Mouse (Mus musculus) fat pad, adult 2 months (tissue): ENCODE results near the gene Prkab1.

Experiments used
- DNase-seq: peaks from one replicate; pipeline ENCODE4 v3.0.0-alpha.2; 2011; ENCODE audit warnings: low read depth, low spot score; ENCODE audit errors: extremely low read depth

The Prkab1 gene

GRCm38 (mm10) chr5:115982671-115983373 is 41.5 kb downstream of the Prkab1 start:
- no peak for DNase-seq

DNA sequence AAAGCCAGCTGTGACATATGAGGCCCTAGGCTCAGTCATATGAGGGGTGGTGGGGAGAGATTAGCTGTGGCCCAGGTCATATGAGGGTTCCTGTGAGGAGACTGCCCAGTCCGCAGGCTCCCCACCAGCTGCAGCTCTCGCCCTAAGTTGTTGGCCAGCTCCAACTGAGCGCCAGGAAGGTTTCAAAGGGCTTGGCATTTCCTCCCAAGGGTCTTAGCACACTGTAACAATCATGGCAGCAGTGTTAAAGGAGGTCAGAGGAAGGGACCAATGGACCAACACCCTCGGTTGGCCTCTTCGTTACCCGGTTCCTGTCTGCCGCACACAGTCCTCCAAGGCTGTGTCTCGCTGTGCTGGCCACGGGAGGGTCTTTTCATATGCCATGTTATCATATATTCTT is 43.8 kb downstream of the Prkab1 start:
- no peak for DNase-seq

- DNase-seq = no peak
Observed at GRCm38 (mm10) chr5:115979134-115979696, 45.1 kb downstream of the Prkab1 start.

GRCm38 (mm10) chr5:115978255-115978654 is 46.1 kb downstream of the Prkab1 start:
- DNase-seq = no peak

DNA sequence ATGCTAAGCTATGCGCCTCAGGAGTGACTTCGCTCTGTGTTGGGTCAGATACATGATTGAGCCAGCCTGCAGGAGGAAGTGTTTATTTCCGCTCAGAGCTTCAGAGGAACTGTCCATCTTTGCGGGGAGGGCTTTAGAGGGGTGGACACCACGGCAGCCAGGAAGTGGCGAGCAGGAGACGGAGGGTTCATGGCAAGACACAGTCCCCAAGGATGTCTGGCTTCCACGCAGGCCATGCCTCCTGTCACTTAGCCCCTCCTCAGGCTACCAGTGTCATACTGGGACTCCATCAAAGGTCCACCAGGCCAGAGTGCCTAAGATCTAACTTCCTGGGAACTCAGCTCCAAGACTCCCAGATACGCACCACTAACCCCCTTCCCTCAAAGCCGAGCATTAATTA is 46.6 kb downstream of the Prkab1 start:
- DNase-seq = no peak

- no peak for DNase-seq
Observed at GRCm38 (mm10) chr5:115977266-115977665, 47.0 kb downstream of the Prkab1 start.

DNA sequence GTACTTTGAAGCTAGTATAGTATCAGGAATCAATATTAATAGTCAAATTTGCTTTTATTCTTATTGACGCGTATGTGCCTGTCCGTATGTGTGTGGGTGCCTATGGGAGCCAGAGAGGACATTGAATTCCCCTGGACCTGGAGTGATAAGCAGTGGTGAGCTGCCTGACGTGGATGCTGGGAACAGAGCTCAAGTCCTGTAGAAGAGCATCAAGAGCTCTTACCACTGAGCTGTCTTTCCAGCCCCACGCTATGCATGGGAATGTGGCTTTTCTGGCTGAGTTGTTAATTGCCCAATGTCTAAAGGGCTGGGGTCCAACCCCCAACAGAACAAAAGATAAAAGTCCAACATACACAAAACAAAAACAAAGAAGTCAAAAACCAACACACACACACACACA is 47.9 kb downstream of the Prkab1 start:
- DNase-seq = no peak

DNA sequence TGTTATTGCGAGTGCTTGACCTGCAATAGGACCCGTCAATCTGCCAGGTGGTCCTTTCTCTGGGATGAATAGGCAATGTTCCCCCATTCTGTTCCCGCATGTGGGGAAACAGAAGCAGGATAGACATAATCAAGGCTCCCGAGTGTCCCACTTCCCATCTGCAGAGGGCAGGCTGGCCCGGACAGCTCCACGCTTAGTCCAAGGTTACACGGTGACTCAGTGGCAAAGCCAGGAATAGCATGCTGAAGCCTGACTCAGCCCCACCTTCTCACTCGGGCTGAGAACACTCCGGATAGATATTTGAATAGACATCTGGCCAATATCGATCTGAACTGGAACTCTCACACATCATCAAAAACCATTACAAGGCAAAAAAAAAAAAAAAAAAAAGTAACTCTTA is 48.6 kb downstream of the Prkab1 start:
- DNase-seq = no peak

- peak; percentile 14 for DNase-seq
Observed at GRCm38 (mm10) chr5:115971236-115971635, 53.1 kb downstream of the Prkab1 start.
